Mouse (Mus musculus): ENCODE measurements around the gene Odf2.

The Odf2 gene

DNA sequence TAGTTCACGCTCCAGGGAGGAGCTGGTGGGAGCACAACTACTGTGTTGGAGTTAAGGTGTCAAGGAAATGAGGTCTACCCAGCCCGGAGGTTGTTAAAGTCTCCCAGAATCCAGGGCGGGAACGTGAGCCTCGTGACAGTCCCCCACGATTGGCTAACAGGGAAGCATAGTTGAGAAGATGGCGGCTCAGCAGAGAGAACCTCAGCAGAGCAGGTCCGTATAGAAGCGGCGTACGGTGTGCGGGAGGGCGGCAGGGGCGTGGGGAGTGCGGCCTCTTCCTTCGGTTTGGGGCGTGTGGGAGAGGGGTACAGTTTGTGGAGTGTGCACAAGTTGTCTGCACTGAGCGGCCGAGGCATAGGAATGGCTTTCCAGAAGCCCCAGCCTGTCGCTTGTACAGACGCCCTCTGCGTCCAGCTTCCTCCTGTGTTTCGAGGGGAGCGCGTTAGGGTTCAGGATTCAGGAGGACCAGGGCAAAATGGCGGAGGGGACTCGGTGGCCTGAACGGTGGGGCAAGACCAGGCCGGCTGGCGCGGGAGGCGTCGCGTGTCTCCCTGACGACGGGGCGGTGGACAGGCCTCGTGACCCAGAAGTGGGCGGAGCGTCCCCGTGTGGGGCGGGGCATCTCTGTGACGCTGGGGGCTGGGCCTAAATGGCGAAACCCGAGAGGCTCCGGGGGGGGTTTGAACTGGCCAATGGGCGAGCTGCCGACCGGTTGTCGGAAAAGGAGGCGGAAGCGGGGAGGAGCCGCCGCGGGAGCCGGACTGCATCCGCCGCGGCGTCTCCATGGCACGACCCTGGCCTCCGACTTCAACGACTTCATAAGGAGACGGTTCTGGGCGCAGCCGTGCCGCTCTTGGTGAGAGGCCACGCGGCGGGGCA lies at the start of gene Odf2:
Odf2 (plus strand) TSS at position 156 of the 879 bp plus-strand sequence.
- DNase-seq = peak; percentile 100

DNA sequence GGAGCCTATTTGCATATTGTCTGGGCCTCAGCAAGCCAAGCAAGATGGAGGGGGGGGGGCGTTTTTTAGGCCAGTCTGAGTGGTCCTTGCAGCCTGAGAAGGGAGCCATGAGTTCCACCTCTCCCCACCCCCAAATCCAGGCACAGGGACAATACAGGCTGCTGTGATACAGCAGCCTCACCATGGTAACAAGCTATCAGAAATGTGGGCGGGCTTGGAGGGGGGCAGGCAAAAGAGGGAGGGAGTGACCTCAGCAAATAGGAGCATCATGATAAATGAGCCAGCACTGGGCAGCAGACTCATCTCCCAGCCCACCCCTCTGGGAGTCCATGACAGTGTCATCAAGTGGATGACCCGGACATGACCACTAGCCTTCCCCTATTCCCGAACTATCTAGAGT lies 49.6 kb upstream of the Odf2 start:
- no peak for DNase-seq

DNA sequence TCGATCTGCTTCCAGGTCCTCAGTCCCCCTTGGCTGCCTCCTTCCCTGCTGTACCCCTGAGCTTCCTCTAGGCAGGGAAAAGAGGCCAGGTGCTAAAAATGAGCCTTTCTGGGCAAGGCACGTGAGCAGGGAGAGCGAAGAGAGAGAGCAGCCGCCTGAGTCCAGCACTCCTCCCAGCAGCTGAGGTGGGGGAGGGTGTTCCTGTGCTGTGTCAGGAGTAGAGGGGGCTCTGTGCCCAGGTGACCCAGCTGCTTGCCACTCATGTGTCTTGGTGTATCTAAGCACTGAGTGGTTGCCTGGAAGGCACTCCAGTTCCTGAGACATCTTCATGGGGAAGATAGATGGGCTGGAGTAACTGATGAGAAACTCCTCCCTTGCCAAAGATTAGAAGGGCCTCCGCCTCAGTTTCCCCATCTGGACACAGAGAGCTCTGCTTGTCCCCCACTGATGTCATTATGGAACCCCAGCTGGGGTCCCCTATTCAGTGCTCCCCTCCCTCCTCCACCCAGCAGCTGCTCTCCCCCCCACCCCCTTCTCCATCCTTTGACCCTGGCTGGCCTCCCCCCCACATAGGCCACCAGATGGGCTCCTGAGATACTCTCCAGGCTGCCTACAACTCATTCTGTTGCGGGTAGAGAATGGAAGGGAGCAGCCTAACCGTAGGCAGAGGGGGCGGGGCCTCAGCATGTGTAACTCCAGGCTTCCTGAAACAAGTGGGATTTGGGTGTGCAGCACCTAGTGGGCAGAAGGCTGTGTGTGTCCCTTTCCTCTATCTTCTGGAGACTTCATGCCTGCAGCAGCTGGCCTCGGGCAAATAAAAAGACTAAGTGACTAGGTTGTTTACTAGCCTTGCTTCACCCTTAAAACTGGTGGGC lies 45.6 kb upstream of the Odf2 start:
- DNase-seq = no peak

DNA sequence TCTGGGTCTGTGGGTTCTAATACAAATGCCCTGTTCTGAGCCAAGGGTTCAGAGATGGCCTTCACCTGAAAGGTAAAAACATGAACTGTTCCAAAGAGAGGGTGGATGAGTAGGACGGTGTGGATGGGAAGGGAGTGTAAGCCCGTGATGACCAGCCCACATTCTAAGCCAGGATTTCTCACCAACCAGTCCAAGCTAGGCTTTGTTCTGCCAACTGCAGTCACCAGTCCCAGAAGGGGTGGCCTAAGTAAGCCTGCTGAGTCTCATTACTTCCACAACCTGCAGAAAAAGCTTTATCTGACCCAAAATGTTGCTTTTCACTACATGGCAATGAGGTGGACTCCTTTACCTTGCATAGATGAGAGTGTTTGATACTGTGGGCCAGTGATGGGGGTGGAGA lies 44.9 kb upstream of the Odf2 start:
- no peak for DNase-seq

DNA sequence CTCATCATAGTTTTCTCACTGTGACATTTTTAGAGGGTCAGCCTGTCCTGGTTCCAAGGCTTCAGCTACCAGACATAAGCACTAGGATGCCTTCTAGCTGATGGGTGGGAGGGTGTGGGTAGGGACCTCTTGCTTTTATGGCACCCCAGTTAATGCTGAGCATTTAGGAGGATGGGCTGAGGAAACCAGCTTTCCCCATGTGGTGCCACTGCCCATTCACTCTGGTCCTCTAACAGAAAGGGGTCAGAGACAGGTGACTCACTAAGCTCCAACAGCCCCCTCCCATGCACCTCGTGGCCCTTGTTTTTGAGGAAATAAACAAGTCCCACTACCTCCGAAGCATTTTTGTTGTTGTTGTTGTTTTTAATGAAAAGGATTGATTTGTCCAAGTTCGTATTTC lies 44.4 kb upstream of the Odf2 start:
- DNase-seq = no peak

DNA sequence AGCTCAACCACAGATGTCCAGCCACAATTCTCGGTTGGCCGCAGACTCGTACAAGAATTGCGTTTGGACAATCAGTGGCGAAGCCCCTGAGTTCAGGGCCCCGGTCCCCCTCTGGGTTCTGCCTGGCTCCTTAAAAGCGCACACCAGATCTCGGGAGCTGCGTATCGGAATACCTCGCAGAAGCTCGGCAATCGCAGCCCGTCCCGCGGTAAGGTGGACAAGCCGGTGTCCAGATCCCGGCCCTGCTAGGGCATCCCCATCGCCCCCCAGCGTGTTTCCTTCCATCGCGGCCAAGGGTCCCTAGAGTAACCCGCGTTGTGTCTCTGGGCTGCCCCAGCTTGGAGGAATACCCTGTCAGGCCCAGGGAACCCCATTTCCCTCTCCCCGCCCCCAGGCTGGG lies 43.4 kb upstream of the Odf2 start:
- peak in 1 of 2 experiments; percentile 26 for DNase-seq

DNA sequence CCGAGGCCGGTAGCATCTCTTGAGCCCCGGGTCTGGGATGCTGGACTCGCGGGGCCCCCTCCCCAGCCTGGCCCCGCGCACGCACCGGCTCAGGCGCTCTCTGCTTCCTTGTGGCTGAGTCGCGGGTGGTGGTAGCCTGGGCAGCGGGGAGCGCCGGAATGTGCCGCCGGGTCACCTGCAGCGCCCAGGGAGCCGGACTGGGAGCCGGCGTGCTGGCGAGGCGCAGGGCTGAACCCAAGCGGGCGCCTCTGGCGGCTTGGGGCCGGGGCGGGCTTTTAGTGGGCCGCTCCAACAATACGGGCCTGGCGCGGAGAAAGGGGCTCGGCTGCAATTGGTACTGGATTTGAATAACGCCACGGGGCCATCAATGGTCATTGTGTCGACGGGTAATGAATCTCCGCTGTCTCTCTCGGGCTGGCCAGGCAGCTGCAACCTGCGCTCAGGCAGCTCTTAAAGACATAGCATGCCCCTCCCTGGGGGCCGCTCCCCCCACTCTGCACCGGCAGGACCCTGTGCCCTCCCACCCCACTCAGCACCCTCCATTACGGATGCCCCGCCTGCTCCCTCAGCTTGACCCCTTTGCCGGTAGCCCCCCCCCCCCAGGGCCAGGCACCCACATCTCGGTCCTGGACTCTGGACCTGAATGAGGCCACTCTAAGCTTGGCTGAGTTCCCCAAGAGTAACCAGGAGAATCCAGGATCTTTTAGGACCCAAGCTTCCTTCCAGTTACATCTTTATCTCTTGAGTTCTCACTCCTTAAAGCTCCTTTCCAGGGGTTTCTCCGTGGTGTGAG lies 42.8 kb upstream of the Odf2 start:
- peak in 1 of 2 experiments; percentile 24 for DNase-seq

DNA sequence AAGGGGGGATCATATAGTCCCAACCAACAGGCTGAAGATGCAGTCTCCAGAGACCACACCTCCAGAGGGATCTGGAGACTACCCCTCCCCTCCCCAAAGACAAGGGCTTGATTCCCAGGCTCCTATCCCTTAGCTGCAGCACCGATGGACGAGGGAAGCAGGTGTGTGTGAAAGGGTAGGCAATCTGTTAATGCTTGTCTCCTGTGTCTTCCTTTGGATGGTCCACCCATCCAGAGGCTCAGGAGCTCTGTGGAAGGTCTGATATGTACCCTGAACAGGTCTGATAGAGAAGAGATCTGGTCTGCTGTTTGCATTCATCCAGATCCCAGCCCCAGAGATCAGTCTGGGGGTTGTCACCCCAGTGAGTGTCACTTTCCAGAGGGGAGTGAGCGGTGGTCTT lies 42.1 kb upstream of the Odf2 start:
- DNase-seq = no peak

DNA sequence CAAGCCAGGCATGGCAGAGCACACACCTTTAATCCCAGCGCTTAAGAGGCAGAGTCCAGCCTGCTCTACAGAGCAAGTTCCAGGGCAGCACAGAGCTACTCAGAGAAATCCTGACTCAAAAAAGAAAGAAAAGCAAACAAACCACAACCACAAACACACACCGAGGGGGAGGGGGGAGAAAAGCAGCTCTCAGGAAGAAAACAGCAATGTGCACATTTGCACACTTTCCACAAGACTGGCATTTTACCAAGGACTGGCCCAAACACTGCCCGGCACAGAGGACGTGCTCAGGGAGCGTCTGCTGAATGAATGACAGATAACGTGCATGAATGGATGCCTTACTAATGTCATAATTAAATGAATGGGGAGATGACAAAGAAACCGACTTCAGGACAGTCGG lies 40.0 kb upstream of the Odf2 start:
- DNase-seq = no peak

DNA sequence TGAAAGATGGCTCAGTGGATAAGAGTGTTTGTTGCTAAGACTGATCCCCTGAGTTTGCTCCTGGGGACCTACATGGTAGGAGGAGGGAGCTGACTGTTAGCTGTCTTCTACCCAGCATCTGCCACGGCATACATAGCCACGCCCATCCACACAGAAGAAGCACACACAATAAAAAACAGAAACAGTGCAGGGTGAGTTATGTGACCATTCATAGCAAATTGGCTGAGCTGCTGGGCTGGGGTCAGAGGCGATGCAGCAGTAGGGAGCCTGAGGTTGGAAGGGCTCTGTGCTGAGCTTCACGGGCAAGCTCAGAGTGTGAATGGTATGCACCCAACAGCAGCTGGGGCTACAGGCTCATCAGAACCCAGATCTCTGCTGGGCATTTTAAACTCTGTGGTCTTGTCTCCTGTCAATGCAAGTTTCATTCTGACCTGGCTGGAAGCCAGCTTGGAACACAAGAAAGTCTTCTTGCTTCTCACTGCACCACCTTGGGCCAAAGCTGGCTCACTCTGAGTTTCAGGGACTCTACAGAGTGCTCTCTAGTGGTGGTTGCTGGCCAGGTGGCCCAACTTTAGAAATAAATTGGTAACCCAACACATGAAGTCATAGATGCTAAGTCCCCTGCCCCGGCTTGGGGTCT lies 39.1 kb upstream of the Odf2 start:
- no peak for DNase-seq

DNA sequence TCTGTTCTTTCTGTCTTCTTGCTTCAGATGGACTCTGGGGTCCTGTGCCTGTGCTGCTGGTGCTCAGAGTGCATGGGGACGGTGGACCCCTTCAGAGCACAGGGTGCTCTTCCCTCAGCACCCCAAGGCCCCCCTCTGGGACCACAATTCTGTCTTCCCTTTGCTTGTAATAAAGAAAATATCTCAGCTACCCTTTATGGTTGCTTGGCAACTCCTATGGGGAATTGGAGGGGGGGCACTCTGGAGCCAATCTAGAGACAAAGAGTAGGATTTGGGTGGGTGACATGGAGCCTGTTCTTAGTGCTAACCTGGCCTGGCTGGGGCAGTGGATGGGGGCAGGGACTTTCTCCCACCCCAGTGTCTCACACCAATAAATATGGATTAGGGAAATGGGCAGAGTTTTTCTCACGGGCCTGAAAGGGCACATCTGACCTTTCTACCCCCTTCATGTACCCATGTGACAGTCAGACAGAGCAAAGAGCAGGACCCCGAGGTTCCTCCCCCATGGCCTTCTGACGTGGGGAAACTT lies 36.0 kb upstream of the Odf2 start:
- no peak for DNase-seq

DNA sequence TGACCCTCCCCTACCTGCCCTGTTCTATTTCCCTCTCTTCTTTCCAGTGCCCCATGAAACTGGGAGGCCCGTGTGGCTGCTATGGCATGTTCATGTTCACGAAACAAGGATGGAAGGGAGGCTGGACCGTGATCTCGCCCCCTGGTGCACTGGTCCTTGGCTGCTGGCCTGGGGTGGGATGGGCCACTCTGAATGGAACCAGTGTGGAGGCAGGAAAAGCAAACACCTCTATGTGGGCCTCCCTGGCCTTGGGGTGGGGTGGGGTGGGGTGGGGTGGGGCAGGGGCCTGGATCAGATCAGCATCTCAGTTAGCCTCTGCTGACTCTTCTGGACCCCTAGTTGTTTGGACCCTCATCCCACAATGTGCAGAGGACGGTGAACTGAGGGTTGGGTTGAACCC lies 35.3 kb upstream of the Odf2 start:
- DNase-seq = no peak

DNA sequence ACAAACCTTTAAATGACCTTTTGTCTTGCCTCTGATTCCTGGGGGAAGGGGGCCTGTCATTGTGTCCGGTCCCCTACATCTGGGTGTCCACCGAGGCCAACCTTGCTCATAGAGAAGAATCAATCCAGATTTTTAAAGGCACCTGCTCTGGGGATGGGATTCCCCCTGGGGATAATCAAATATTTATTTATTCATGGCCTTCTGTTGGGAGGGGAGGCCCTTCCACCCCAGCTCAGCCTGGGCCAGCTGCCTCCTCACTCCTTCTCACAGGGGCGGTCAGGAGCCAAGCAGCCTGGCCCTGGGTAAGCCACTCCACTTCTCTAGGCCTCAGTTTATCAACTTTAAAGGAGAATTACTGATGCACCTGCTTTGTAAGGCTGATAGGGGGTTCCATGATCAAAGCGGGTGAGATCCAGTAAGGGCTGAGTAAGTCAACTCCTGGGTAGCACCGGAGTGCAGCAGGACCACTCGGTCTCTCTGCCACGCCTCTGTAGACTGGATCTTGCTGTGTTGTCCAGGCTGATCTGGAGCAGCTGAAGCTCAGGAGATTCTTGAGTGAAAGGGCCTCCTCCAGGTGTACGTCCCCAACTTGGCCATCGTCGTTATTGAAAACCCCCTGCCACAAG lies 33.3 kb upstream of the Odf2 start:
- DNase-seq = no peak

DNA sequence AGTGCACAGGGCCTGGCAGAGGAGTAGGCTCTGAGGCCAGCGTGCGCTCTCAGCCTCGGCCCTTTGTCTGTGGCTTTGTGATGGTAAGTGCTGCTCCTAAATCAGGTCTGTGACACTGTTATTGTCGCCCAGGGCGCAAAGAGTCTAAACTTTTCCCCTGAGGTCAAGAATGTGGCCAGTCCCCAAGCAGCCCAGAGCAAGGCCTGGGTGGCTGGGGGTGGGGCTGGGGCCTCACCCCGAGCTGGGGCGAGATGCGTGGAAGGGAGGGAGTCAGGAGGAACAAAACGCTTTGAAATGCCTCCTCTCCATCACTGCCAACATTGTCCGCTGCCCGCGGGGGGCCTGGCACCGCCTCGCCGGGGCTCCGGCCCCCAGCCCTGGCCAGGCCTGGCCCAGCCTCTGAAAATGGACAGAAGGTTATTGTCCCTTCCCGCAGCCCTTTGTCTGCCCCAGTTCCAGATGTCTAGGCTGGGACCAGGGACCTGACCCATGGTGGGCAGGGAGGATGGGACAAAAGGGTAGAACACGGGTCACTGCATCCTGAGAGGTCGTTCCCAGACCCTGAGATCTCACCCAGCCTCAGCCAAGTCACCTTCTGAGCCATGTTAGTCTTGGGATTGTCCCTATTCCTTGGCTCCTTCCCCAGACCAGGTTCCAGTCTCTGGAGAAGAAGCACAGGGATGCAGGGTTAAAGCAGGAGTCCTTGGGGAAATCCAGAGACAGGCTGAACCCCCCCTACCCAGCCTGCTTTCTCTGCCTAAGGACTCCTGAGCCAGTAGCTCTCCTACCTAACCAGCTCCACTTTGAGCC lies 32.4 kb upstream of the Odf2 start:
- DNase-seq = no peak

DNA sequence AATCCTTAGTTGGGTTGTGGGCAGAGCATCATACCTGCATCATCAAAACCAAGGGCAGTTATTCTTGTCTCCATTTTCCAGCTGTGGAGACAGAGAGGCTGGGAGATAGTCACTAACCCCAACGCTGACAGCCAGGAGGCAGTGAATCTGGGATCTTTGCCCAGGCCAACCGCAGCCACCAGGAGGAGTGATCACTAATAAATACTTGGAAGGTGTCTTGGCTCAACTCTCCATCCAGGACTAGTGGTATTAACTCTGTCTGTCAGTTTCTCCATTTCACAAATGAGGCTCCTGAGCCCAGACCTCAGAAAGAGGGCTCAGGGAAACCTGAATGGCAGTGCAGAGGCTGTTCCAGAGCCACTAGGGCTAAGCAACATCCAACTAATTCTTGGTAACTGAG lies 31.7 kb upstream of the Odf2 start:
- DNase-seq = no peak

DNA sequence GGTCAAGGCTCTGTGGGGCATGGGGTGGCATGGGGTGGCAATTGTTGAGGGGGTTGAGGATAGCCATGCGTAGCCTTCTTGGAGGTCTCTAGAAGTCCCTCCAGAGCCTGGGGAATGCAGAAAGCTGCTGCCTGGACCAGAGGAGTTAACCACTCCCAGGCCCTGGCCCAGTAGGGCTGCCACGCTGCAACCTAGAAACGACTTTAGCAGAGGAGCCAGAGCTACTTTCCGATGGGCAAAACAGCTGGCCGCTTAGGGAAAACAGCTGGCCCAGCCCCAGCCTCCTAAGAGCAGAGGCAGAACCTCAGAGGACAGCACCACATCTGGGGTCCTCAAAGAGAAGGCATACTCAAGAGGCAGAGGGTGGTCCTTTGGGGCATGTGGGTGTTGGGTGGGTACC lies 31.1 kb upstream of the Odf2 start:
- DNase-seq = no peak

DNA sequence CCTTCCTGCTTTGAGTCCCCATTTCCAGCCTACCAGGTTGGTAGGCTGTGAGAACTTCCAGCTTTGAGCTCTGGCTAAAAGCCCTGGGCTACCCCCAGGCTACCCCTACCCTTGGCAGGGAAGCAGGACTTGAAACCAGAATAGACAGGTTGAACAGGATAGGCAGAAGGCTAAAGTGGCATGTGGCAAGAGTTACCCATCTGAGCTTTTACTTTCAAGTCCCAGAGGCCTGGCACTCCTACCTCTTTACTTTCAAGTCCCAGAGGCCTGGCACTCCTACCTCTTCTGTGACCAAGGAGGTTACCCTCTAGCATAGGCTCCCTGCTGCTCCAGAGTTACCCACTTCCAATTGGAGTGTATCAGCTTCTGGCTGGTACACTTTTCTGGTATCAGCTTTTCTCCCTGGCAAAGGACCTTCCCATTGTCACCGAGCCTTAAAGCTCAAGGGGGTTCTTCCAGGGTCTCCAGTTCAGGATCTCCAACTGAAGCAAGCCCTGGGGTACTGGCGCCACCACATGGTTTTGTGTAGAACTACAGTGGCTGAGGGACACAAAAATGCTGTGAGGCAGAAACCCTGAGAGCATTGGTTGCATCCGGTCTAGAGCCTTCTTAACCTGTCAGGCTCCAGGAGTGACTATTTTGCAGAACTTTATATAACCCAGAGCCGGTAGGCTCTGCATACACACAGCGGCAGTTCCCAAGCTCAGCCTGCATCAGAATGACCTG lies 30.1 kb upstream of the Odf2 start:
- peak in 1 of 2 experiments; percentile 50 for DNase-seq

DNA sequence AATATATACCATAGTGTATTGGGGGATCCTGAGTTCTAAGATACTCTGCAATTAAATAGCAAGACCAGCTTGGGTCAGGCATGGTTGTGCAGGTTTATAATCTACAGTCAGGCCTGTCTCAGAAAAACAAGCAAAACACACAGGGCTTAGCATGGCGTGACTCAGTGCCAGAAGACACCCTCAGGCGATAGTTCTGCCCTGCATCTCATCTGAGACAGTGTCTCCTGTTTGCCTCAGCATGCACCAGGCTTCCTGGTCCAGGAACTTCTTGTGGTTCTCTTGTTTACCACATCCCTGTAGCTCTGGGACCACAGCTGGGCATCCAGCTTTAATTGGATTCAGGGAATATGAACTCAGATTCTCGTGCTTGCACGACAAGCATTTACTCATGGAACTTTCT lies 23.9 kb upstream of the Odf2 start:
- DNase-seq = no peak

DNA sequence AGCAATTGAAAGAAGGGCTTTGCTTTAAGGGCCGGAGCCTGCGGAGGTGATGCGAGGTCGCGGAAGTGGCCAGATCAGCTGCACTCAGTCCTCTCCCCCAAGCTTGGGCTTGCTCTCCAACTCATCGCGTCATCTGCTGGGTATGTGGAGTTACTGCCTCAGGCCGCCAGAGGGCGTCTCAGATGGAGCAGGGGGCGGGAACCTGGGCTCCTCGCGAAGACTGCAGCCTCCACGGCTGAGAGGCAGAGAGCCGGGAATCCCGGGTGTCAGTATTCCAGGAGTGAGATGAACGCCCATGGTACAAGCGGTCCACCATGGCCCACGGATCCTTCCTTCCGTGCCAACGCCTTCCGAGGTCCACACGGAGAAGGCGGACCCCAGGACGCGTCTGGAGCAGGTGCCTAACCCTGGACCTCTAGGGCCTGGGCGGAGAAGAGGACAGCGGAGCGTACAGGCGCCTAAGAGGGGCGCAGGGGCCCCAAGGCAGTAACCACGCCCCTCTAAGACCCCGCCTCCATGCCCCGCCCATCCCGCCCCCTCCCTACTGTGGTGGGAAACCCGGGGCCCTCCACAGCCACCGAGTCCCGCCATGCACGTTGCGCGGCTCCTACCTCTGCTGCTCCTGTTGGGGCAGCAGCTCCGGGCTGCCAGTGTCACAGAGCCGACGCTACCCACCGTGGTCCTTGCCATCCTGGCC lies 19.9 kb upstream of the Odf2 start, which contains the start of gene Cercam:
Cercam (plus strand) TSS at position 216 of the 697 bp plus-strand sequence.
- peak; percentile 91 for DNase-seq

All from cerebellum, postnatal 14 days (tissue).